Mouse (Mus musculus) cerebellum, postnatal 4 days (tissue): Measurements from ENCODE around the gene Crk.

Source experiments
- DNase-seq, 2 experiments: peaks; one replicate each; pipeline ENCODE4 v3.0.0; 2022; ENCODE audit warnings: low spot score in 2 of 2, mixed read lengths in 1 of 2

Crk gene

GRCm38 (mm10) chr11:75738477-75738821, 59.4 kb downstream of the Crk start:
- no peak for DNase-seq

- no peak for DNase-seq
Measured at GRCm38 (mm10) chr11:75740204-75740603, 61.1 kb downstream of the Crk start.

- no peak for DNase-seq
Measured at GRCm38 (mm10) chr11:75741615-75742014, 62.6 kb downstream of the Crk start.

GRCm38 (mm10) chr11:75744761-75745160, 65.7 kb downstream of the Crk start:
- DNase-seq: no peak

GRCm38 (mm10) chr11:75750537-75750936, 71.5 kb downstream of the Crk start:
- no peak for DNase-seq

- DNase-seq: no peak
Measured at GRCm38 (mm10) chr11:75751082-75751481, 72.0 kb downstream of the Crk start.
